Mouse (Mus musculus) bone marrow macrophage, adult 2 months (primary cell): Measurements from ENCODE around the gene Tns3.

Experiments
- CTCF ChIP-seq: IDR thresholded peaks from 2 replicates; pipeline ENCODE4 v1.5.1; 2012; ENCODE audit warnings: low read depth, mild to moderate bottlenecking, low read length, moderate library complexity
- POLR2A ChIP-seq: IDR thresholded peaks from 2 replicates; pipeline ENCODE4 v1.6.1; 2012; ENCODE audit warnings: mild to moderate bottlenecking, low read depth, low read length, borderline replicate concordance

GRCm38 (mm10) chr11:8699777-8700176 is 35.4 kb upstream of the Tns3 start:
- TF ChIP-seq POLR2A (no peak), CTCF (no peak)
